Comparison of ENCODE assay signal across 39 mouse cellular contexts in genomic region chr17:53869931-53870330, GRCm38 (mm10). TPM values are rescaled to one million over a fixed set of nuclear protein-coding genes. Genes with fewer than 3 reads are reported as not detected.
"Had no signal": no experiment of that assay in that cellular context is flagged by ENCODE, and none has a peak within 500 bp of the region (broad histone marks: within the 10 kb centered on the region; RNA-seq: fewer than 3 reads in every experiment).

No protein-coding gene starts in this region.

- DNase-seq: heart, adult 2 months; heart, postnatal 10 days; heart, postnatal 14 days; heart, postnatal 36 days; heart, postnatal 4 days; kidney, adult 18-20 months; kidney, postnatal 10 days; kidney, postnatal 25 days; kidney, postnatal 36 days; kidney, postnatal 4 days; layer of hippocampus, adult 9-11 months; layer of hippocampus, postnatal 36 days had no signal

- H3K36me3 ChIP-seq: heart, embryonic 10.5 days; heart, embryonic 12.5 days; heart, embryonic 13.5 days; heart, embryonic 15.5 days; hindbrain, embryonic 10.5 days; hindbrain, embryonic 12.5 days; hindbrain, embryonic 13.5 days; hindbrain, embryonic 15.5 days; intestine, embryonic 15.5 days; kidney, embryonic 15.5 days had no signal

- H3K9ac ChIP-seq: heart, embryonic 12.5 days; heart, embryonic 13.5 days; heart, embryonic 15.5 days; hindbrain, embryonic 12.5 days; hindbrain, embryonic 13.5 days; hindbrain, embryonic 14.5 days; hindbrain, embryonic 15.5 days; intestine, embryonic 15.5 days; kidney, embryonic 15.5 days had no signal

- H3K27me3 ChIP-seq: heart, embryonic 12.5 days; heart, embryonic 13.5 days; heart, embryonic 15.5 days; hindbrain, embryonic 12.5 days; hindbrain, embryonic 13.5 days; hindbrain, embryonic 15.5 days; intestine, embryonic 15.5 days; kidney, embryonic 15.5 days had no signal

- H3K4me1 ChIP-seq: heart, embryonic 10.5 days; heart, embryonic 12.5 days; heart, embryonic 13.5 days; heart, embryonic 15.5 days; hindbrain, embryonic 10.5 days; hindbrain, embryonic 12.5 days; hindbrain, embryonic 13.5 days; hindbrain, embryonic 15.5 days; intestine, embryonic 15.5 days; kidney, embryonic 15.5 days had no signal

- H3K4me3 ChIP-seq: heart, adult 2 months; heart, embryonic 10.5 days; heart, embryonic 12.5 days; heart, embryonic 13.5 days; heart, embryonic 15.5 days; hindbrain, embryonic 10.5 days; hindbrain, embryonic 12.5 days; hindbrain, embryonic 13.5 days; hindbrain, embryonic 15.5 days; intestine, embryonic 15.5 days; kidney, embryonic 15.5 days; layer of hippocampus, adult 2 months; left cerebral cortex, adult 2 months had no signal

- H3K27ac ChIP-seq: heart, adult 2 months; heart, embryonic 10.5 days; heart, embryonic 13.5 days; heart, embryonic 15.5 days; hindbrain, embryonic 10.5 days; hindbrain, embryonic 12.5 days; hindbrain, embryonic 13.5 days; hindbrain, embryonic 14.5 days; hindbrain, embryonic 15.5 days; hindbrain, postnatal 0 days; intestine, embryonic 15.5 days; kidney, embryonic 15.5 days; kidney, postnatal 0 days; layer of hippocampus, adult 2 months; left cerebral cortex, adult 2 months had no signal

RNA-seq across cellular contexts. Expression of gene Sult1c2, which starts 23.8 kb away (rescaled TPM):
- total RNA-seq: heart, adult 2 months; heart, postnatal 10 days; heart, postnatal 36 days; heart, postnatal 4 days; hematopoietic stem cell, adult 5-6 weeks; hindbrain, postnatal 0 days; layer of hippocampus, adult 18-20 months; layer of hippocampus, adult 2 months; layer of hippocampus, adult 8-10 months; layer of hippocampus, postnatal 10 days; layer of hippocampus, postnatal 25 days; layer of hippocampus, postnatal 36 days; left cerebral cortex, adult 18-20 months; left cerebral cortex, adult 2 months had no signal
- polyA plus RNA-seq: heart, adult 2 months; heart, embryonic 10.5 days; heart, embryonic 11.5 days; heart, embryonic 12.5 days; heart, embryonic 13.5 days; heart, embryonic 14.5 days; heart, embryonic 15.5 days; heart, postnatal 0 days; hindbrain, embryonic 10.5 days; hindbrain, embryonic 11.5 days; hindbrain, embryonic 12.5 days; hindbrain, embryonic 13.5 days; hindbrain, embryonic 14.5 days; hindbrain, embryonic 15.5 days; hindbrain, embryonic 16.5 days; hindbrain, postnatal 0 days; inflammation-experienced regulatory T-cells, adult 6 months had no signal
